Mouse (Mus musculus): ENCODE measurements around the gene Pga5.

DNA sequence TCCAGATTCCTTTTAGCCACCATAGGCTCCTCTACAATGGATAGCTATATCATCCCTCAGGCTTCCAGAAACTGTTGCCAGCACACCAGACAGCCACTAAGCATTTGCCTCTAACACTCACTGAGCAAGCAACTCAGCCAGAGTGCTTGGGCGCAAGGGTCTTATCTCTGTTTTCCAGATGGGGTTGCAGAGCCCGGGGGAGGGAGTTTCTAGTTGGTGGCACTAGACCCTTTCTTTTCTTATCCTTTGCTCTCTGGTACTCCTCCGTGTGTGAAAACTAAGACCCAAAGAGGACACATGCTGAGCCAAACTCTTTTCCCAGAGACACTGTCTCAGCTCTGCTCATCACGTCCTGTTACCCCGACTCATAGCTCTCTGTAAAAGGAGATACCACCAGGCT lies 16.5 kb downstream of the Pga5 start:
- TF ChIP-seq POLR2A (IDR thresholded peaks at IDR 0.05; ENCODE audit: insufficient read depth, low read length) (no peak), EP300 (IDR thresholded peaks at IDR 0.05; ENCODE audit: insufficient read depth, low read depth, low read length) (no peak), CTCF (IDR thresholded peaks at IDR 0.05; ENCODE audit: low read depth, low read length) (no peak)
